Mouse (Mus musculus): ENCODE data around the gene Kcnj6. TPM values are rescaled to one million over a fixed set of nuclear protein-coding genes. Genes with fewer than 3 reads are reported as not detected.

Kcnj6 gene
- total RNA-seq (2015) (not detected in 2 replicates), total RNA-seq (2017) (not detected in 2 replicates)

DNA sequence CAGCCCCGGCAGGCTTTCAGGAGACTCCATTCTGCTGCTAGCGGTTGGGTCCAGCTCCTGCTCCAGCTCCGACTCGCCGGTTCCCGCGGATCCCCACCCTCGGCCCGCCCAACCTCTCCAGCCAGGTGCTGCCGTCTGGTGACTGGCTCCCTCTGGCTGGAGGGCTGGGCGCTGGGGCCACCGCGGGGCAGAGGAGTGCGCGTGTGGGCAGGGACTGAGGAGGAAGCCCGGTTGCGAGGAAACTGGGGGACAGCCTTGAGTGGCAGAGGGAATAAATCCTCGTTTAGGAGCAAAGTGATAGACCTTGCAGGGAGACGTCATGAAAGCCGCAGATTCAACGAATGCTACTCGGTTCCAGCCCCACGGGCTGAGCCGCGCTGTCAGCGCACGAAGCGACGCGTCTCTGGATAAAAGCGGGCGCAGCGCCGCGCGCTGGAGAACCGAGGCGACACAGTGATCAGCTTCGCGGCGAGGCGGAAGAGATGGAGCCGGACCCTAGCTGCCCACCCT lies at the start of gene Kcnj6:
Gene Kcnj6 (minus strand): TSS at position 362 of the 510 bp plus-strand sequence.
- ATAC-seq (ENCODE audit: poor library complexity, severe bottlenecking): no peak

DNA sequence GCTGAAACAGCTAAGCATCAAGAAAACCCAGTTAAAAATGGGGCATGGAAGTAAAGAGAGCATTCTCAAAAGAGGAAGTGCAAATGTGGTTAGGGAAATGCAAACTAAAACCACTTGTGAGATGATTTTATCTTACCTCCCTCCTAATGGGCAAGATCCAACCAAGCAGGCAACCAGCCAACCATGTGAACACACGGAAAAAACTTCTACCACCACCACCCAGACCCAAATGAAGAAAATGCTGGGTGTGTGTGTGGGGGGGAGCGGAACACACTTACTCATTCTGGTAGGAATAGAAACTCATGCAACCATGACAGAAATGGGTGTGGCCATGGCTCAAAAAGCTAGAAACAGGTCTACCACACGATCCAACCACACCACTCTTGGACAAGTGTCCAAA lies 12.4 kb upstream of the Kcnj6 start:
- ATAC-seq (ENCODE audit: poor library complexity, severe bottlenecking): peak; percentile 57

DNA sequence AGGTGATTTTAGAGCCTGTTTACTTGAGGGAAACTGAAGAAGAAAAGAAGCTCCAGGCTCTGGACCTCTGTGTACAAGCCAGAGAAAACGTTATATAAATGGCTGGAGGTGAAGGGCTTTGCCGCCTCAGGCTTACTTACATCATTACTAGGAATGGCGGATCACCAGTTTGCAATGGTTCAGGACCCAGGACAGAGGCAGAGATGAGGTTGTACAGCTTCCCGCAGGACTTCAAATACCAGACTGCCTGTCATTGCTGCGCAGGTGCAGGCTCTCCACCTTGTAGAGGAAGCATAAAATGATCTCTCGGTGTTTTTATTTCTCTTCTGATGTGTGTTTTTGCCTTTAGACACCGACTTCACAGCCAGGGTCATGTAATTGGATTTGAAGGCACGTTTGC lies 7.1 kb upstream of the Kcnj6 start:
- ATAC-seq (ENCODE audit: poor library complexity, severe bottlenecking): no peak

DNA sequence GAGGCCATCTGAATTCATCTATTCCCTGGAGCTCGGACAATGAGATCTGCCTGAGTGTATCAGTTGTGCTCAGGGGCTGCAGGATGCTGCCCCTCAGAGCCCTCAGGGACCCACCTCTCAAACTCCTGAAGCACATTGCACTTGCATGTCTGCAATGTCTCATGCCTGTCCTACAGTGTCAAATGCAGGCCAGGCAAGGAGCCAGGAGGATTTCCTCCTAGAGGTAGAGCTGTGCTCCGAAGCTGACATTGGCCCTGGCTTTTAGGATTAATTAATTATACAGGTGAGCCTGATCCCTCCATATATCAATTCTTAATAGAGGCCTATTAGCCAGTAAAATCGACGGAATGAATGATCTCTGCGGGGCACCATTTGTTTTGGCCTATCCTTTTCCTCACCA lies 2.0 kb upstream of the Kcnj6 start:
- ATAC-seq (ENCODE audit: poor library complexity, severe bottlenecking): no peak

DNA sequence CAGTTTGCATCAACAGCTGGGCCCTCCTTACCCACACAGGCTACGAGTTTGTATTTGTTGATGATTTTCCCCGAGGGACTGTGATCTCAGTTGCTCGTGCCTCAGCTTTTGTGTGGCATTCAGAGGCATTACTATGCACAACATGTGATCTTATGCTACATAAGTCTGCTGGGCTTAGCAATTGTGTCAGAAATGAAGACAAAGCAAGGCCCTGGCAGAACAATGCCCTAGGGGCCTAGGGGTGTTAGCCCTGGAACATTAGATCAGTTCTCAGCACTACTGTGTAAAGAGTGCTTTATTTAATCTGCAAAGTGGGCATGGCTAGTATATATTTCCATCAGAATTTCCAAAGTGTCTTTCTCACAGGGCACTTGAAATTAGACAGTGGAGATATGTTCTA lies 1.5 kb upstream of the Kcnj6 start:
- ATAC-seq (ENCODE audit: poor library complexity, severe bottlenecking): no peak

DNA sequence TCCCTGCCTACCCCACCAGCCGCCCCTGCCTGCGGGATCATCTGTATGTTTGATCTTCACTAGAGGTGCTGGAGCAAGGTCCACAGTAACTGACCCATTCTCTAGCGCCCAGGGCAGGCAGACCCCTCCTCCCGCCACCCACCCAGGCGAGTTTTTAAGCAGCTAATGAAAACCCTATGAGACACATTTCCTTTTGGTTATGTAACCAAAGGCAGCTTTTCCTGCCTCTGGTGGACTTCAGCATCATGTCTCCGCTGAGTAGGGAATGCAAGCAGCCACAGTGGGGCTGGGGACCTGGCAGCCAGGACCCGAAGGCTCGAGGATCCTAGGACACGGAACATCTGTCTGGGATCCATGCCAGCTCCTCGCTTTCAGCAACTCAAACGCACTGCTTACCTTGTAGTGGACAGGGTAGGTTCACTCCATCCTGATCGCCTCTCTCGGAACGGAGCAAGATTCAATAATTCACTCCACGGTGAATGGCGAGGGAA lies 665 bp downstream of the Kcnj6 start:
- no peak for ATAC-seq (ENCODE audit: poor library complexity, severe bottlenecking)

DNA sequence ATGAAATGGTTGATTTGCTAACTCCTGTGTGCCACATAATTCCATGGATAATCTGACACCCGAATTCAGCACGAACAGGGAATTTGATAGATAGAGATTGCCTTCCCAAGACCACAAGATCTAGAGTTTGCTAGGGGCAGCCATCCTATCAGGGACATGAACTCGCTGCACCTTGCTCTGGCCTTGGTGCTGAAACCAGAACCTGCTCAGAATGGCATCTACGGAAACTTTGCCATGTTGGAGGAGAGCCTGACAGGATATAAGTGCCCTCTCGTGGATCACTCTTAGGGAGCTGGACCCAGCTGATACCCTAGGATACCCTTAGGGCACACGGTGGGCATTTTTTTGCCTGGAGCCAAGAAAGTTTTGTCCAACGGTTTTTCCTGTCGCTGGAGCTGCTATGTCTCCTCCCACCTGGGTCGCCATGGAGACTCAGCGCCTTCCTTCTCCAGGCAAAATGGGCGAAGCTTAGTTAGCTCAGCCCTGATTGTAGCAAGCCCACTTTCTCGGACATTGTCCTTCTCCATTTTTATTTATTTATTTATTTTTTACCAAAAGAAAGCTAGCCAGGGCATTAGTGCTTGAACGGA lies 1.9 kb downstream of the Kcnj6 start:
- ATAC-seq (ENCODE audit: poor library complexity, severe bottlenecking): no peak

DNA sequence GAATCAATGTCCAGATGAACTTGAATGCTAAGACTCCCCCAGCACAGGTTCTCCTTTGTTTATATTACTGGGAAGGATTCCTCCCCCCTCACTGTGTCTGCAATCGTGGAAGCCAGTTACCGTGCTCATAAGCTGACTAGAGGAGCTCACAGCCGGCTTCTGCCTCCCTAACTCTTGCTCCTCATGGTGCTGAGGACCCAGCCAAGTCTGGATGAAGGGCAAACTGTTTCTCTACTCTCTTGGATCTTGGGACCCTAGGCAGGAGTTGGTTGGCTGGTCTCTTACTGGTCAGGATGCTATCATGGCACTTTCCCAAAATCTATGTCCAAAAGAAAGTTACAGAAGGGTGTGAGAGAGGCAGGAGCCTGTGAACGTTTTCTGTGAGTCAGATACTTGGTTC lies 2.6 kb downstream of the Kcnj6 start:
- ATAC-seq (ENCODE audit: poor library complexity, severe bottlenecking): no peak

DNA sequence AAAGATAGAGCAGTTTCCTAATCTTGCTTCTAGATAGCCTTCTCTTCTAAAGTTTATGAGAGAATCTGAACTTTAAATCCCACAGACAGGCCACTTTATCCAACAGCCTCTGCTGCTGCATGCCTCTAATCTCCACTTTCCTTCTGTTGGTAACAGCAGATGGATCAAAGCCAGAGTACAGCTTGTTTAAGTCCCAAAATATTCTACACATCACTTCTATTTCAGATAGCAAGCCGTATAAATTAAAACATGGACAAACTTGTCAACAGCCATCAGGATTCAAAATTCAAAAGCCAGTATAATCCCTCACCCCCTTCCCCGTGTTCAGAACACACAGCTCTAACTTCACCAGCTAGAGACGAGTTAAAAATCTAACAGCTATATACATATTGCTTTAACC lies 3.4 kb downstream of the Kcnj6 start:
- ATAC-seq (ENCODE audit: poor library complexity, severe bottlenecking): no peak

DNA sequence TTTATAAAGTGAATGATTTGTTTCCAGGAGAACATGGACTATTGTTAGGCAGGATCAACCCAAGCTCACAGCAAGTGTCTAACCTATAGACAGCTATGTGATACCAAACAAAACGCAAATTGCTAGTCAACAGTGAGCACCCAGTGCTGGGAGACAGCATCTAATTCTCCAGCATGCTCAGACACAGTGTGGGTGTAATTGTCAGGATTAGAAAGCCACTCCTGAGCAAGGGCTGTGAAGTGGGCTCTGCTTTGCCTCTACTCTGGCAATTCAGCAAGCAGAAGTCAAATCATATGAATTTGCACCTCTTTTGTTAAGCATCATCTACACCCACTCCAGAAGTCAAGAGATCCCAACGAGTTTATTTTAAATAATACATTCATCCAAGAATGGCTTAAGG lies 7.4 kb downstream of the Kcnj6 start:
- no peak for ATAC-seq (ENCODE audit: poor library complexity, severe bottlenecking)

DNA sequence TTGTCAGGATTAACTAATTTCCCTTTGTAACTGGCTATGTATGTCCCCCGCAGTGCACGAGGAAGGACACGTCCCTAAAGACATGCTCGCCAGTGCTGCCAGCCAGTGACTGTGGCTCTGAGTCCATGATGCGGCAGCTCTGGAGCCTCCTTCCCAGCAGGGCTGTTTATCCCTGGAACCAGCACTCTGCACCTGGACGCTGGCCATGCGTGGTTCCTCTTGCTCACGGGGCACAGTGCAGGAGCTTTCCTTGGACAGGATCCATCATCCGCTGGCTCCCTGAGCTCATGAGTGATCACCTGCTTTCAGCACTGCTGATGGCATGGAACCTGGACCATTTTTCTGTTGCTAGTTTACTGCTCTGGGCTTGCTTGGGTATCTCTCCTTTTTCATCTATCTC lies 10.8 kb downstream of the Kcnj6 start:
- ATAC-seq (ENCODE audit: poor library complexity, severe bottlenecking): no peak

DNA sequence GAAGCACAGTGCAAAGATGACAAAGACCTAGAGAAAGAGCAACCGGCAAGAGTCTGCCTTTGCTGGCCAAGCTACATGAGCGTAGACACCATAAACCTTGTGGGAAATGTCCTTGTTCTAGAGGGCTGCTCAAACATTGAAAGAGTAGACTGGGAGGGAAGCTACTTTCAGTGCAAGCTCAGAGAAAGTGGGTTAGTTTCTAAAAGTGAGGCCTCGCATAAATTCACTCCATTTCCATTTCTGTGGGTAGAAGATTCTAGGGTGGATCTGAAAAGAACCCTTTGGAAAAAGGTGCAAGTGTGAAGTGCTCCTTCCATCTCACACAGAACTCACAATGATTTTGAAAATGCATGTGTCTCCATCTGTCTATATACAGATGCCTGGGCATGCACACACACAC lies 13.2 kb downstream of the Kcnj6 start:
- no peak for ATAC-seq (ENCODE audit: poor library complexity, severe bottlenecking)

DNA sequence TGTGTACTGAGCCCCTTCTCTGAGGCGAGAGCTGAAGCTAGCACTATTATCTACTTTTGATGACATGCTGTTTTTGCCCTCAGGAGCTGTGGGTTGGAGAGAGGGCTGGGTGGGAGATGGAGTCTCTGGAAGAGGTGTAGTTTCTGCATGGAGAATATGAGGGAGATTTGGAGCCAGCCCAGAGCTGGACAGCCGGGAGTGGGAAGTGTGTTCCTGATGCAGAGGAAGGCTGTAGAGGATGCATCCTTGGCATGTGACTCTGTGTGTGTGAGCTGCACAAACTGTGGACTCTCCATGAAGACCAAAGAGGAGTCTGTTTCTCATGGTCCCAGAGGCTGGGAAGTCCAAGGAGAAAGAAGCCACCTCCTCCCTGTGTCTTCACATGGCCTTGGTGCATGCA lies 17.1 kb downstream of the Kcnj6 start:
- no peak for ATAC-seq (ENCODE audit: poor library complexity, severe bottlenecking)

DNA sequence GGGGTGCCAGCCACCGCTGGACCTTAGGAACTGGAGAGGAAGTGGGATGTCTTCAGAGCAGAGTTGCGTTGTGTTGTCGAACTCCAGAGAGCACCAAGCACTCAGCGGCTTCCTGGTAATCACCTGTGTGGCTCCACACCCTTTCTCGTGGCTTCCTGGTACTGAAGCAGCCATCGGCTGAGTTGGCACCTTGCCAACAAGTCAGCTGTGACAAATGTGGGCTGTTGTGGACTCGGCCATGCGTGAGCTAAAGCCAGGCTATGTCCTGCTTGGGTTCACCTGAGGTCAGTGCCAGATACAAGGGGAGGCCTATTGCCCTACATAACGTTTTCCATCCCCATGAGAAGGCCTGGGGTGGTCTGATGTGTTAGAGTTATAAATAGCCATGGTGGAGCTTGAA lies 18.0 kb downstream of the Kcnj6 start:
- ATAC-seq (ENCODE audit: poor library complexity, severe bottlenecking): no peak

DNA sequence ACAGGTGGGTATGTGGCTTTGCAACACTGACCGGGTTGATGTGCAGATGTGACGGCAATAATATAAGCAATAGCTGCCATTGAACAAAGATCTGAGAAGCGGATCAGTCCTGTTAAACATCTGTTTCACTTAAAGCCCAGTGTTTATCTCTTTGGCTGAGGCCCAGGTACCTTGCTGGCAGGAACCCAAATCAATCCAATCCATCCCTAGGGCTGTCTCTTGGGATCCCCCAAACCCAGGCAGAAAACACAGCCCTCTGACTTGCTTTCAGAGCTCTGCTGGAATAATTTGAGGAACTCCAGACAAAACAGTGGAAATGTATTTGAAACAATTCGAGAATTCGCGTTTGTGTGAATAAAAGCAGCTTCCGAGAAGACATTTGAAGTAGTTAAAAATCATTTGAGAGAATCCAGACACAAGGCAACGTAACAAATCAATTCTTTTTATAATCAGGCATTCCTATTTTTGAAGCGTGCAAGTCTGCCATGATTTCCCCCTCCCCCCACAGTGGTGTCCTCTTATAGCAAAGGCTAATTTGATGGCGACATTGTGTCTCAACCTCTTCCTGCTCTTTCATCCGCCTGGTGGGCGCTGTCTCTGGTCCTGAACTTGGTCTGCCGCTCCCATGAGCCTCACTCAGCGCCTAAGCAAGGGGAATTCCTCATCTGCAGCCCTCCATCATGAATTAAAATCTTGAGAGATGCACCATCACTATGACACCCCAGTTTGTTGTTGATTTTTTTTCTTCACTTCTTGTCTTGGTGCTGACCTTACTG lies 25.2 kb downstream of the Kcnj6 start:
- no peak for ATAC-seq (ENCODE audit: poor library complexity, severe bottlenecking)

DNA sequence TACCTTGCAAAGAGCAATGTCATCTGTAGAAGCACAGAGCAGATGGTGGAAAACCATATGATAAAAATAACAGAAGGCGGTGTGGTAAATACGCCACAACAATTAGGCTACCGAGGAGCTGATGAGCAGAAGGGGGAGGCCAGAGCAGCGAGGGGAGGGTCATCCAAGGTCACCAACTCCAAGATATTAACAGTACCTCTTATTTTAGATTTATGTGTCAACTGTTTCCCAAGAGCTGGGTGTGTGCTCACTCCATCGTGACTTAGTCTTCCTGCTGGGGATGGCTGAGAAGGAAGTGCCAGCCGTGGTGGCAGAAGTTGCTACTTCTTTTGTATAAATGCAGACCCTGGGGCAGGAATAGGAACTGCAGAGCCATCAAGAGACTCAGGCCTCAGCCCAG lies 28.6 kb downstream of the Kcnj6 start:
- peak; percentile 92 for ATAC-seq (ENCODE audit: poor library complexity, severe bottlenecking)

DNA sequence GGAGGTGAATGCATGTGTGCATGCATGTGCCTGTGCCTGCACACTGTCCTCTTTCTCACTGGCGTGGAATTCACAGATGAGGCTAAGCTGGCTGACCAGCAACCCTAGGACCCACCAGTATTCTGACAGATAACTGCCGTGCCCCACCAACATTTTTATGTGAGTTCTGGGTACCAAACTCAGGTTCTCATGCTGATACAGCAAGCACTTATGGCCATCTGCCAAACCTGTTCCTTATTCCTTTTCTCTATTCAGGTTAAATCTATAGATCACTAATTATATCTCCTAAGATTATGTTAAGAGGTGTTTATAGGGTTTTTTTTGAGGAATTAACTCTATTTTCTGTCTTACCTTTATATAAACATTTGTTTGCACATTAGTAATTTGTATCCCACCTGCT lies 29.0 kb downstream of the Kcnj6 start:
- ATAC-seq (ENCODE audit: poor library complexity, severe bottlenecking): no peak

DNA sequence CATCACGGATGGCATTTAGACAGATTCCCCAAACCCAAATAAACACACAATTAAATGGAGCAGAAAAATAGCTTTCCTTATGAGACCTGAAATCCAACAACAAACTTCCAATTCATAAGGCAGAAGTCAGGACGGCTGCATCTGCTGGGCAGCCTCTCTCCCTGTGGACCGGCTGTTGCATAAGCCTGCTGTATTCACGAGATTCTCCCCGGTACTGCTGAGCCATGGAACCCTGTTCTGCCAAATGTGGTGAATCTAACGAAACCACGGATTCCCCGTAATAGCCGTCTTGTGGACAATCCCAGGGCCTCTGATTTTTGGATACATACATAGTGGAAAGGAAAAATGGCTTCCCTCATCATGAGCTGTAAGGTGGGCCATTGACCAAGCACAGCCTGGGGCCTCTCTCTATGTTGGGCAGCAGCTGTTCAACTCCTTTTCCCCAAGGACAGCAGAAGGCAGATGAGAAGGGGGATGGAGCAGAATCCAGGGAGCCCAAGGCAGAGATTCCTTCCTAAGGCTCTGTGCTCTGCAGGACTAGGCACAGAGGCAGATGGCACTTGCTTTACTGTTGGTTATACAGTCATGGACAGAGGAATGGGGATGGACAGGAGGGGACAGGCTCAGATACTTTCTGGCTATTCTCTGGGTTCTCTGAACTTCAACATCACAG lies 40.2 kb downstream of the Kcnj6 start:
- ATAC-seq (ENCODE audit: poor library complexity, severe bottlenecking): no peak

DNA sequence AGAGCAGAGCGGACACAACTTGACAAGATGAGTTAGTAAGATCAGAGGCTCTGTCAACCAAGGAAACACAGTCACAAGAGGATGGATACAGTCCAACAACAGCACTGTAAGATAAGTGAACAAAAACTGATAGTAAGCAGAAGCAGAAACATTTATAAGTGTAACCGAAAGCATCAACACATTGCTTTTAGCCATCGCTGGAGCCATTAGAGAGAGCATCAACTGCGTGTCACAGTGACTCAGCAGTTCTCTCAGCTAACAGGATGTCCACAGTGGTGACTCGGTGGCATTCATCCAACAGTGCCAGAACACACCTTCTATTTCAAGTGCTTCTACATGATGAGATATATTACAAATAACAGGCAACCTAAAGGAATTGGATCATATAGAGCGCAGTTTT lies 41.1 kb downstream of the Kcnj6 start:
- peak; percentile 47; the same call in 1 of the 2 replicates for ATAC-seq (ENCODE audit: poor library complexity, severe bottlenecking)

DNA sequence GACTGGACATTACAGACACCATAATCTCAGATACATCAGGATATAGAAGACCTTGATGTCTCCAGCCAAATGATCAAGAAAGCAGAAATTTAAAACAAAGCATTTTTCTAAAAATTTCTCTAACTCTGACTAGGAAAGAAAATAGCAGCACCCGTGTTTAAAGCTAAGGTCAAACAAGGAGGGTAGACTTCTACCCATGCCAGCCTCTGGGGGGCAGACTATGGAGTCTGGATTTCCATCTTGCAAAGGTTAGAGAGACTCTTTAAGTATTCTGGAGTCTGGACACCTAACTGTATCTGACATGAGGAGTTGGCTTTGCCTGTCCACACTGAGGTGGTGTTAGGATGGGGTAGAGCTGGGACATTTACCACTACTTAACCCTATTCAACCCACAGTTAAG lies 44.2 kb downstream of the Kcnj6 start:
- ATAC-seq (ENCODE audit: poor library complexity, severe bottlenecking): no peak

DNA sequence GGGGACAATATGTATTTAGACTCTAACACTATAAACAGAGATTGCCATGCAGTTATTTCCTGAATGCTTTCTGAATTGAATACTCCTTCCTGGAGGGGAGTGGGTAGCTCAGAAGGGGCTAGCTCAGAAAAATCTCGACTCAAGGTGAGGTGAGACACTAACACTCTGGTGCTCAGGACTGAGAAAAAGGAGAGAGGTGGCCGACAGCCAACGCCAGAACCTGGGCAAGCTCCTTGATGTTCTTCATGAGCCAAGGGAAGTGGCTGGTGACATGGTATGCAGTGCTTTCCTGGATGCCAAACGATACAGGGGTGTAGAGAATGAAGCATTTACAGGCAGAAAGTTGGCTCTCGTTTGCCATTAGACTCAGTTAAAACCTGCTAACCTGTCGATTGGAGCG lies 48.3 kb downstream of the Kcnj6 start:
- ATAC-seq (ENCODE audit: poor library complexity, severe bottlenecking): no peak

DNA sequence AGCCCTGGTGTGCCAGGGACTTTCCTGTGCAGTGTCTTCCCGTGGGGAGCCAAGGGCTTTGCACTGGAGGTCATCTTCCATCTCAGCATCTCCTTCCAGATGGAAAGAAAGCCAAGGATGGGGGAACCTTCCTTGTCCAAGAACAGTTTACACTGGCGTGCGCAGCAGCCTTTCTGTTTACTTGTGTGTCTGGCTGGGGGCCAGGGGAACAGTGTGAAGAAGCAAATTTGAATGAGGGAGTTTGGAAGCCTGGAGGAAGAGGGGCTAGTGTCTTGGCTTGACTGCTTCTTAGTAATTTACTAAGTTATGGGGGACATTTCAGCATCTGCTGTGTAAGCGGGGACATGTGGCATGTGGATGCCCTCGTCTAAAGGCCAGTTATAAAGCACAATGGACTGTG lies 50.7 kb downstream of the Kcnj6 start:
- no peak for ATAC-seq (ENCODE audit: poor library complexity, severe bottlenecking)
